Mouse (Mus musculus) lung, postnatal 0 days (tissue): Measurements from ENCODE around the gene Cep250. TPM values are rescaled to one million over a fixed set of nuclear protein-coding genes. Genes with fewer than 3 reads are reported as not detected.

Source experiments
- ATAC-seq: fragments of 200-750 bp; cut with Nextera tagmentation; 2 replicates; pipeline ENCODE4 v1.8.0; 2017; ENCODE audit warnings: moderate library complexity
- DNase-seq: peaks from one replicate; pipeline ENCODE4 v3.0.0-alpha.2; 2016; ENCODE audit warnings: low spot score
- H3K27ac ChIP-seq: fragments of 300-500 bp; sonication (generic); 2 replicates; pipeline ENCODE4 v1.5.1; 2014; ENCODE audit warnings: antibody characterized with exemption, mild to moderate bottlenecking, low read length, mixed read lengths
- H3K27me3 ChIP-seq: fragments of 300-500 bp; sonication (generic); replicated peaks from 2 replicates; pipeline ENCODE4 v1.6.1; 2014; ENCODE audit warnings: low read length, mixed read lengths; ENCODE audit not compliant: insufficient read depth
- H3K36me3 ChIP-seq: fragments of 300-500 bp; sonication (generic); 2 replicates; pipeline ENCODE4 v1.6.1; 2014; ENCODE audit warnings: low read length, mixed read lengths; ENCODE audit not compliant: insufficient read depth
- H3K4me1 ChIP-seq: fragments of 300-500 bp; sonication (generic); 2 replicates; pipeline ENCODE4 v1.6.1; 2014; ENCODE audit warnings: antibody characterized with exemption, low read depth, low read length, mixed read lengths; ENCODE audit not compliant: insufficient read depth
- H3K4me2 ChIP-seq: fragments of 300-500 bp; sonication (generic); replicated peaks from 2 replicates; pipeline ENCODE4 v1.6.1; 2014; ENCODE audit warnings: low read depth, mild to moderate bottlenecking, low read length, moderate library complexity, mixed read lengths
- H3K4me3 ChIP-seq: fragments of 300-500 bp; sonication (generic); 2 replicates; pipeline ENCODE4 v1.5.1; 2014; ENCODE audit warnings: low read depth, low read length
- H3K9ac ChIP-seq: fragments of 300-500 bp; sonication (generic); replicated peaks from 2 replicates; pipeline ENCODE4 v1.6.1; 2014; ENCODE audit warnings: low read depth, mild to moderate bottlenecking
- H3K9me3 ChIP-seq: fragments of 300-500 bp; sonication (generic); 2 replicates; pipeline ENCODE4 v1.6.1; 2016; ENCODE audit warnings: low read length, mixed read lengths
- CTCF ChIP-seq: IDR thresholded peaks from 2 replicates; pipeline ENCODE4 v1.5.1; 2016; ENCODE audit warnings: antibody characterized with exemption, mild to moderate bottlenecking
- EP300 ChIP-seq: IDR thresholded peaks from 2 replicates; pipeline ENCODE4 v1.6.1; 2016; ENCODE audit warnings: antibody characterized with exemption, mild to moderate bottlenecking, control low read depth
- WGBS: fragments of 180-500 bp; shearing (Covaris S2); extraction: QIAGEN DNeasy Blood & Tissue Kit; methylation state at CpG from one replicate; pipeline ENCODE4 v1.1.7; 2014; 5-methylcytosine and 5-hydroxymethylcytosine counted together
- polyA plus RNA-seq: library from polyadenylated mRNA; unstranded; fragments of >200 nt; fragmentation: Nextera tagmentation; extraction: Ambion mirVana; gene quantifications from 2 replicates; pipeline ENCODE4 v1.2.1, GENCODE M21; 2015

The Cep250 gene
- polyA plus RNA-seq, 1 experiment from 2014 or later = 6.6 TPM

GRCm38 (mm10) chr2:155929531-155930442 is 26.5 kb upstream of the Cep250 start, which contains the start of gene Uqcc1:
Gene Uqcc1, minus strand, starts transcription at chr2:155930310.
- ATAC-seq (peak; percentile 97), DNase-seq (peak; percentile 95)
- TF ChIP-seq EP300 = no peak
- TF ChIP-seq CTCF = no peak
- Histone ChIP-seq H3K4me2 (peak within 1 kb of the TSS; percentile 71), H3K4me3 (peak within 1 kb of the TSS; percentile 60), H3K4me1 (peaks cover 9% of the 10 kb centered on the region), H3K27me3 (no peaks in the 10 kb centered on the region), H3K9ac (peak within 1 kb of the TSS; percentile 30), H3K9me3 (no peaks in the 10 kb centered on the region), H3K27ac (peak within 1 kb of the TSS; percentile 72), H3K36me3 (no peaks in the 10 kb centered on the region)
- WGBS = under 1% methylated on average over 38 of the region's 38 CpGs

DNA sequence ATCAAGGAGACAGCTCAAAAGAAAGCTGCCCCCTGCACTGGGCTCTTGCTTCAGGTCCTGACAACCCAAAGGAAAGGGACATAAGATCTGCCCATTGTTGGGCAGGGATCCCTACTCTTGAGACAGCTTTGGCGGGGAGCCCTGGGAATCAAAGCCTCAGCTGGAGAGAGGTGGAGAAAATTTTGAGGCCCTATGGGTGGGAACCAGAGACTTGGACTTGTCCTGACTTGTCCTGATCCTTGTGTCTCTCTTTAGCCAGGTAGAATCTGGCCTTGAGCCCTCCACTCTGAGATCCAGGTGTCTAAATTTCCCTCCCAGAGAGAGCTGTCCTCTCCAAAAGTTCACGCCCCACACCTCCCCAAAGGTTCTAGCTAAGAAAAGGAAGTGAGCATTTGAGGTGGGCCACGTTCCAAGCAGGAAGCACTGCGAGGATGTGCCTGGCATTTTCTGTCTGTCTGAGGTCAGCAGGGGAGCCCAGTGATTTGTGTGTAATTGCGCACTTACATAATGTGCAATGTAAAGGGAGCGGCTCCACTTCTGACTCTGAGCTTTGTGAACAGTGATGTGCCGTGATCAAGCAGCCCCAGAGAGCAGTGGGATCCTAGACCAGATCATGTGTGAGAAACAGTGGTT is 16.2 kb upstream of the Cep250 start:
- H3K4me3 ChIP-seq = no peak overlapping the region
- no peak for ATAC-seq
- DNase-seq = no peak
- no peak overlapping the region for H3K9ac ChIP-seq
- H3K27ac ChIP-seq = no peak overlapping the region
- no peaks in the 10 kb centered on the region for H3K9me3 ChIP-seq
- no peaks in the 10 kb centered on the region for H3K36me3 ChIP-seq
- no peak overlapping the region for H3K4me2 ChIP-seq
- H3K27me3 ChIP-seq = no peaks in the 10 kb centered on the region
- H3K4me1 ChIP-seq = peaks cover 3% of the 10 kb centered on the region; the same call in 1 of the 2 replicates
- no peak for TF ChIP-seq CTCF
- TF ChIP-seq EP300 = no peak
- 61% methylated on average over 7 of the region's 7 CpGs for WGBS

- TF ChIP-seq EP300 (no peak), CTCF (no peak)
- no peak for ATAC-seq
- 89% methylated on average over 3 of the region's 3 CpGs for WGBS
Observed at GRCm38 (mm10) chr2:155940681-155941080, 15.6 kb upstream of the Cep250 start, which contains the start of gene Gm15557. Gene Gm15557, plus strand, starts transcription at chr2:155940728.

DNA sequence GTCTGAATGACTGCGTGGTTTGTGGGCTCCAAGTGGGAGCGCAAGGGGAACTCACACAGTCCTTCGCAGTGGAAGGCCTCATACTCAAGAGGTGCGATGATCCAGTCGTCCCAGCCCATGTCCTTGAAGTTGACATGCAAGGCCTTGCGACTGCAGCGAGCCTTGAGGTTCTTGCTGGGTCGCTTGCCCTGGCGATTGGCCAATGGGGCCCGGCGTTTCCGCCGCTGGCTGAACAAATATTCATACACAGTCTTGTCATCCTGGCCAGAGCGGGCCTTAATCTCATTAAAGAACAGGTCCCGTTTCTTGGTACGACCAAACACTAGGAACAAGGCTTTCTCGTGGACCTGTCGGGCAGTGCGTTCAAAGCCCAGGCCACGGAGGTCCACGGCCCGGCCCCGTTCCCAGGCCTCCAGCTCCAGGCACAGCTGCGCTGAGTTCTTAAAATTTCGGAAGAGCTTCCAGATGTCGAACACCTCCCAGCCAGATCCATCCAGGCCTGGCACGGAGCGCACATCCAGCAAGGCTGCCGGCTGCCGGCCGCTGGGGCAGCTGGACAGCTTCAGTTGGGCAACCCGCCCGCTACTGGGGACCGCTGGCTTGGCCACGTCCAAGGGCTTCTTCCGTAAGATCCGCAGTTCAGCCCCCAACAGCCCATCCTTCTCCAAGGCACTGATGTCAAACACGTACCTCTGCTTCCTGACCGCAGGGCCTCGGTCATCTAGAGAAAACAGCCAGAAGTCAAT is 14.4 kb upstream of the Cep250 start:
- peak; percentile 63 for DNase-seq
- WGBS = 56% methylated on average over 40 of the region's 40 CpGs

More at GRCm38 (mm10) chr2:155940681-155941080, 15.6 kb upstream of the Cep250 start, which contains the start of gene Gm15557:
- H3K4me2 ChIP-seq = no peak within 1 kb of the TSS
- H3K4me1 ChIP-seq = peaks cover 3% of the 10 kb centered on the region; the same call in 1 of the 2 replicates
- H3K36me3 ChIP-seq = no peaks in the 10 kb centered on the region
- no peak within 1 kb of the TSS for H3K9ac ChIP-seq
- no peaks in the 10 kb centered on the region for H3K9me3 ChIP-seq
- H3K27me3 ChIP-seq = no peaks in the 10 kb centered on the region
- no peak within 1 kb of the TSS for H3K4me3 ChIP-seq
- H3K27ac ChIP-seq = no peak within 1 kb of the TSS
- no peak for DNase-seq

DNA sequence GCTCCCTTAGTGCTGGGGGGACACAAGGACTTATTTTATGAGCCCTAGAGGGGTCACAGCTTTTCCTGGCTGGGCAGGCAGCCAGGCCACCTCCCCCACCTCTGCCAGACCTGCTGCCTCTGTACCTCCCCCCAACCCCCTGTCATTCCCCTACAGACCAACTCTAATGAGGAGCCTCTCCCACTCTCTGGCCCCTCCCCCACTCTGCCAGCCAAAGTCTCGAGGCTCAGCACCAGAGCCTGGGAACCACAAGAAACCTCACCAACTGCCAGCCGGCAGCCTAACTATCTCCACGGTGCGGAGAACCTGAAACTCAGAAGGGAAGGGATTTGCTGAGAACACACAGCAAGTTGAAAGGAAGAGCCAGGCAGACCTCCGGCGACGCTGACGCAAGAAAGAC is 12.8 kb upstream of the Cep250 start:
- Histone ChIP-seq H3K27me3 (no peaks in the 10 kb centered on the region), H3K36me3 (no peaks in the 10 kb centered on the region), H3K9me3 (no peaks in the 10 kb centered on the region), H3K4me2 (no peak overlapping the region), H3K4me3 (no peak overlapping the region), H3K4me1 (peaks cover 3% of the 10 kb centered on the region; the same call in 1 of the 2 replicates), H3K27ac (no peak overlapping the region), H3K9ac (no peak overlapping the region)
- no peak for DNase-seq
- ATAC-seq = no peak
- TF ChIP-seq EP300 (no peak), CTCF (no peak)
- 18% methylated on average over 8 of the region's 8 CpGs for WGBS

More for the DNA sequence above, 14.4 kb upstream of the Cep250 start:
- H3K4me3 ChIP-seq = no peak overlapping the region
- no peaks in the 10 kb centered on the region for H3K9me3 ChIP-seq
- H3K4me2 ChIP-seq = peak overlapping the region; percentile 27; the same call in 1 of the 2 replicates
- H3K27ac ChIP-seq = no peak overlapping the region
- ATAC-seq = peak; percentile 76
- H3K9ac ChIP-seq = no peak overlapping the region
- TF ChIP-seq CTCF (no peak; the same call in 1 of the 2 replicates), EP300 (no peak)
- peaks cover 3% of the 10 kb centered on the region; the same call in 1 of the 2 replicates for H3K4me1 ChIP-seq
- no peaks in the 10 kb centered on the region for H3K27me3 ChIP-seq
- no peaks in the 10 kb centered on the region for H3K36me3 ChIP-seq
